Mouse (Mus musculus) myocyte (in vitro differentiated cells): ENCODE measurements around the gene Arvcf. TPM values are rescaled to one million over a fixed set of nuclear protein-coding genes. Genes with fewer than 3 reads are reported as not detected.

ENCODE experiments used
- H3K27me3 ChIP-seq: one replicate; pipeline ENCODE4 v1.6.1; 2011; ENCODE audit not compliant: control insufficient read depth, insufficient read depth, insufficient read length
- H3K36me3 ChIP-seq: one replicate; pipeline ENCODE4 v1.6.1; 2011; ENCODE audit not compliant: control insufficient read depth, insufficient read depth
- H3K4me2 ChIP-seq: one replicate; pipeline ENCODE4 v1.6.1; 2011; ENCODE audit warnings: low read depth, control low read depth
- H3K4me3 ChIP-seq: one replicate; pipeline ENCODE4 v1.5.1; 2011; ENCODE audit warnings: mild to moderate bottlenecking, control low read depth, moderate library complexity
- H3K79me2 ChIP-seq: one replicate; pipeline ENCODE4 v1.6.1; 2011; ENCODE audit not compliant: control insufficient read depth, insufficient read depth
- H3ac ChIP-seq: one replicate; pipeline ENCODE4 v1.6.1; 2011; ENCODE audit not compliant: control insufficient read depth, insufficient read length
- CEBPB ChIP-seq: IDR thresholded peaks from 2 replicates; pipeline ENCODE4 v1.6.1; 2011; ENCODE audit warnings: mild to moderate bottlenecking, moderate library complexity; ENCODE audit not compliant: poor library complexity, insufficient read depth, severe bottlenecking
- E2F4 ChIP-seq: IDR thresholded peaks from one replicate; pipeline ENCODE4 v1.6.1; 2011; ENCODE audit warnings: mild to moderate bottlenecking, control low read depth, moderate library complexity; ENCODE audit not compliant: insufficient read depth
- MAX ChIP-seq: IDR thresholded peaks from one replicate; pipeline ENCODE4 v1.6.1; 2011; ENCODE audit warnings: low read depth, mild to moderate bottlenecking, control low read depth
- MYOD1 ChIP-seq, 3 experiments: IDR thresholded peaks; one replicate each; pipeline ENCODE4 v1.6.1; 2011; ENCODE audit warnings: control low read depth in 2 of 3, low read depth in 2 of 3, mild to moderate bottlenecking in 2 of 3, moderate library complexity in 1 of 3; ENCODE audit not compliant: insufficient read length in 2 of 3, control insufficient read depth in 1 of 3
- MYOG ChIP-seq, 3 experiments: IDR thresholded peaks; one replicate each; pipeline ENCODE4 v1.6.1; 2011; ENCODE audit warnings: control low read depth in 2 of 3, low read depth in 2 of 3, mild to moderate bottlenecking in 2 of 3; ENCODE audit not compliant: insufficient read length in 2 of 3, control insufficient read depth in 1 of 3, insufficient read depth in 1 of 3
- POLR2A ChIP-seq: IDR thresholded peaks from one replicate; pipeline ENCODE4 v1.6.1; 2011; ENCODE audit warnings: low read depth, mild to moderate bottlenecking, control low read depth, moderate library complexity; ENCODE audit not compliant: insufficient read length
- POLR2AphosphoS2 ChIP-seq: IDR thresholded peaks from one replicate; pipeline ENCODE4 v1.6.1; 2011; ENCODE audit warnings: low read depth, control low read depth; ENCODE audit not compliant: insufficient read length
- REST ChIP-seq: IDR thresholded peaks from one replicate; pipeline ENCODE4 v1.6.1; 2011; ENCODE audit warnings: mild to moderate bottlenecking, control low read depth, moderate library complexity; ENCODE audit not compliant: insufficient read depth, insufficient read length
- SRF ChIP-seq: IDR thresholded peaks from one replicate; pipeline ENCODE4 v1.6.1; 2011; ENCODE audit warnings: low read depth; ENCODE audit not compliant: control insufficient read depth, insufficient read length
- TCF12 ChIP-seq: IDR thresholded peaks from one replicate; pipeline ENCODE4 v1.6.1; 2011; ENCODE audit warnings: mild to moderate bottlenecking, control low read depth; ENCODE audit not compliant: poor library complexity, insufficient read depth, severe bottlenecking
- TCF3 ChIP-seq: IDR thresholded peaks from one replicate; pipeline ENCODE4 v1.6.1; 2011; ENCODE audit warnings: low read depth, control low read depth; ENCODE audit not compliant: insufficient read length
- USF1 ChIP-seq: IDR thresholded peaks from one replicate; pipeline ENCODE4 v1.6.1; 2011; ENCODE audit warnings: low read depth, mild to moderate bottlenecking, control low read depth, moderate library complexity
- polyA plus RNA-seq: library from polyadenylated mRNA; unstranded; fragments of >200 nt; fragmentation: generic; extraction: Trizol; gene quantifications from one replicate; pipeline ENCODE4 v1.2.1, GENCODE M21; 2012; ENCODE audit warnings: missing spikeins

Gene Arvcf
- polyA plus RNA-seq, 1 experiment: 7.6 TPM

GRCm38 (mm10) chr16:18349761-18350325, 1.9 kb downstream of the Arvcf start:
- Histone ChIP-seq H3K4me2 (no peak overlapping the region), H3K79me2 (no peaks in the 10 kb centered on the region), H3K36me3 (no peaks in the 10 kb centered on the region), H3K4me3 (no peak overlapping the region), H3ac (no peak overlapping the region), H3K27me3 (peaks cover 10% of the 10 kb centered on the region)
- TF ChIP-seq E2F4: no peak
- TF ChIP-seq TCF12: no peak
- no peak for TF ChIP-seq MAX
- TF ChIP-seq REST: no peak
- TF ChIP-seq SRF: no peak
- no peak for TF ChIP-seq POLR2A
- TF ChIP-seq POLR2AphosphoS2: no peak

GRCm38 (mm10) chr16:18351313-18352055, 3.5 kb downstream of the Arvcf start:
- H3K79me2 ChIP-seq: no peaks in the 10 kb centered on the region
- no peak overlapping the region for H3K4me3 ChIP-seq
- H3ac ChIP-seq: no peak overlapping the region
- H3K36me3 ChIP-seq: no peaks in the 10 kb centered on the region
- H3K4me2 ChIP-seq: no peak overlapping the region
- H3K27me3 ChIP-seq: peaks cover 10% of the 10 kb centered on the region
- no peak for TF ChIP-seq POLR2A
- TF ChIP-seq E2F4: no peak
- no peak for TF ChIP-seq TCF12
- no peak for TF ChIP-seq CEBPB
- no peak for TF ChIP-seq USF1
- no peak for TF ChIP-seq TCF3
- no peak for TF ChIP-seq REST
- TF ChIP-seq MAX: no peak
- TF ChIP-seq POLR2AphosphoS2: no peak
- TF ChIP-seq SRF: no peak
- TF ChIP-seq MYOD1 (IDR thresholded peaks at IDR 0.05; ENCODE audit: control insufficient read depth in 1 of 3, insufficient read length in 2 of 3, low read depth in 2 of 3): no peak

- TF ChIP-seq E2F4 (no peak), CEBPB (no peak), REST (no peak), USF1 (no peak), SRF (no peak), TCF12 (no peak), TCF3 (no peak), POLR2AphosphoS2 (no peak), MAX (no peak), POLR2A (no peak), MYOG (IDR thresholded peaks at IDR 0.05; ENCODE audit: control insufficient read depth in 1 of 3, insufficient read depth in 1 of 3, insufficient read length in 2 of 3, low read depth in 2 of 3) (no peak), MYOD1 (IDR thresholded peaks at IDR 0.05; ENCODE audit: control insufficient read depth in 1 of 3, insufficient read length in 2 of 3, low read depth in 2 of 3) (no peak)
- H3K4me3 ChIP-seq: no peak overlapping the region
- H3K27me3 ChIP-seq: peaks cover 10% of the 10 kb centered on the region
- H3ac ChIP-seq: no peak overlapping the region
- no peaks in the 10 kb centered on the region for H3K79me2 ChIP-seq
- H3K4me2 ChIP-seq: no peak overlapping the region
- H3K36me3 ChIP-seq: no peaks in the 10 kb centered on the region
Observed at GRCm38 (mm10) chr16:18353106-18353505, 5.1 kb downstream of the Arvcf start.

- Histone ChIP-seq H3K4me2 (no peak overlapping the region), H3K27me3 (no peaks in the 10 kb centered on the region), H3K36me3 (no peaks in the 10 kb centered on the region), H3K4me3 (no peak overlapping the region), H3ac (no peak overlapping the region), H3K79me2 (no peaks in the 10 kb centered on the region)
- TF ChIP-seq MAX (no peak), POLR2AphosphoS2 (no peak), CEBPB (no peak), MYOD1 (IDR thresholded peaks at IDR 0.05; ENCODE audit: control insufficient read depth in 1 of 3, insufficient read length in 2 of 3, low read depth in 2 of 3) (no peak), E2F4 (no peak), MYOG (IDR thresholded peaks at IDR 0.05; ENCODE audit: control insufficient read depth in 1 of 3, insufficient read depth in 1 of 3, insufficient read length in 2 of 3, low read depth in 2 of 3) (no peak), USF1 (no peak), REST (no peak), POLR2A (no peak), SRF (no peak), TCF12 (no peak)
Observed at GRCm38 (mm10) chr16:18356961-18357360, 9.0 kb downstream of the Arvcf start.

- Histone ChIP-seq H3K4me3 (no peak overlapping the region), H3K79me2 (no peaks in the 10 kb centered on the region), H3K36me3 (no peaks in the 10 kb centered on the region), H3K4me2 (no peak overlapping the region), H3K27me3 (no peaks in the 10 kb centered on the region), H3ac (no peak overlapping the region)
- no peak for TF ChIP-seq POLR2AphosphoS2
Observed at GRCm38 (mm10) chr16:18357977-18358376, 10.0 kb downstream of the Arvcf start.
